Mouse (Mus musculus) adrenal gland, postnatal 4 days (tissue): ENCODE data around the gene Grwd1. TPM values are rescaled to one million over a fixed set of nuclear protein-coding genes. Genes with fewer than 3 reads are reported as not detected.
A peak's percentile ranks its signal among the peaks of the same experiment; 100 is the strongest.
"Not testable (repeated sequence)": the region's sequence is repeated elsewhere in the genome, so short reads cannot be mapped to it uniquely, and the experiment has no call there.

Source experiments
- DNase-seq, 2 experiments: peaks; one replicate each; pipeline ENCODE4 v3.0.0; 2021 to 2022; ENCODE audit warnings: low spot score in 2 of 2, mixed read lengths in 2 of 2
- long read RNA-seq, 2 experiments: library from polyadenylated mRNA; stranded (forward); transcript quantifications; one replicate each; pipeline ENCODE4 v2.0.0; 2021
- total RNA-seq, 2 experiments: library from RNA; stranded (reverse); gene quantifications; 2 replicates each; pipeline ENCODE4 v1.2.3; 2021

Grwd1 gene
- 10 to 100 TPM; 28.2 to 28.3 TPM for total RNA-seq
- long read RNA-seq, experiment 1, transcript Grwd1-201 (7 exons, 1,898 nt) = major isoform, 43 of 47 reads
- long read RNA-seq, experiment 1, partial matches to known transcripts = 1 of 47 reads
- long read RNA-seq, experiment 1, other reads (novel, unspliced or antisense) = 3 of 47 reads
- long read RNA-seq, experiment 2, transcript Grwd1-201 (7 exons, 1,898 nt) = major isoform, 83 of 94 reads
- long read RNA-seq, experiment 2, partial matches to known transcripts = 5 of 94 reads
- long read RNA-seq, experiment 2, other reads (novel, unspliced or antisense) = 4 of 94 reads

DNA sequence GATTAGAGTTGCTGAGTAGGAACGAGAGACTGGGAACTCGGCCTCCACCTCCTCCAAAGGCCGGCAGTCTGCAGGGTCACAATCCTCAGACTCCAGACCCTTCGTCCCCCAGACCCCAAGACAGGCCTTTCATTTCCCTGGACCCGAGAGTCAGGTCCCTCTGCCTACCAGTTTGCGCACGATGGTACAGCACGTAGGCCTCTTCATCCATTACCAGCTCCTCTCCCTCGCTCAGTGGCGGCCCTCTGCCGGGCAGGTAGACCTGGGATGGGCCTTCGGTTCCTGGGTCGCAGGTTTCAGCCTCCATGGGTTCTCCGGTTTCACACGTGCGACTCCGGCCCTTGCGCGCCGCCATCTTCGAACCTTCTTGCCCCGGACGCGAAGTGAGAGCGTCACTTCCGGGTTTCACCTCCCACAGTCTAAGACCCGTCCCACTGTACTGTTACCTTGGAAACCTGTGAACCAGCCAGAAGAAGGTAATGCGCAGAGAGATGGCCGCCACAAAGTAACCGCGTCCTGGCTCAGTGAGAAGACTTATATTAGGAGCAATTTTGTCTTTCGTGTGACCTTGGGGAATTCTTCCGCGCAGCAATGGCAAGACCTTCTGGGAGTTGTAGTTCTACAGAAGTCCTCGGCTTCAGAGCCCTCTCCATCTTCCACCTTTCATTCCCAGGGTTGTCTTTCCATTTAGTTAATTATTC, at the start of gene Grwd1:
Gene Grwd1 (minus strand): TSS at position 518 of the 701 bp plus-strand sequence.
- DNase-seq = peak; percentile 63 to 69

DNA sequence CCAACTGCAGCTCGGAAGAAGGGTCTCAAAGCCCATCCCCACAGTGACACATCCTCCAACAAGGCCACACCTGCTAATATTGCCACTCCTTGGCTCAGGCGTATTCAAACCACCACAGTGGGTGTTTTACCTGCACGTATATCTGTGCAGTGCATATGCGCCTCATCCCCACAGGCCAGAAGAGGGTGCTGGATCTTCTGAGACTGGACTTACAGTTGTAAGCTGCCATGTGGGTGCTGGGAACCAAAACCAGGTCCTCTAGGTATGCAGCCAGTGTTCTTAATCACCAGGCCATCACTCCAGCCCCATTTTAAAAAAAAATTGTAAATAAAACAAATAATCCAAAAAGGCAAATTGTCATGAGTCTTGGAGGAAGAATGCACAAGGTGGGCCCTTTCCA, 49.8 kb upstream of the Grwd1 start:
- no peak for DNase-seq

DNA sequence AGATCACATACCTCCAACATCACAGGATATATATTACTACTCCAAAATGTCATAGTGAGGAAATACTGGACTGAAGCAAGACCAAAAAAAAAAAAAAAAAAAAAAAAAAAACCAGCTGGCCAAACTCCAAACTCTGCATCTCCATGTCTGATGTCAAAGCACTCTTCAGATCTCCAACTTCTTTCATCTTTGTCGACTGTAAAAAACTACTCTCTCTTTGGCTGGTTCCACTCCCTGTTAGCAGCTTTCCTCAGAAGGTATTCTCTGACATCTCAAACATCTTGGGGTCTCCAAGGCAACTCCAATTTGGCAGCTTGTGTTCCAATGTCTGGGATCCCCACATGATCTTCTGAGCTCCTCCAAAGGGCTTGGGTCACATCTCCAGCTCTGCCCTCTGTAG, 47.5 kb upstream of the Grwd1 start, which contains the start of gene Grin2d:
Gene Grin2d (minus strand): TSS at position 101 of the 400 bp plus-strand sequence.
- DNase-seq = not testable (repeated sequence)

GRCm38 (mm10) chr7:45876895-45877294, 46.2 kb upstream of the Grwd1 start:
- DNase-seq = no peak

DNA sequence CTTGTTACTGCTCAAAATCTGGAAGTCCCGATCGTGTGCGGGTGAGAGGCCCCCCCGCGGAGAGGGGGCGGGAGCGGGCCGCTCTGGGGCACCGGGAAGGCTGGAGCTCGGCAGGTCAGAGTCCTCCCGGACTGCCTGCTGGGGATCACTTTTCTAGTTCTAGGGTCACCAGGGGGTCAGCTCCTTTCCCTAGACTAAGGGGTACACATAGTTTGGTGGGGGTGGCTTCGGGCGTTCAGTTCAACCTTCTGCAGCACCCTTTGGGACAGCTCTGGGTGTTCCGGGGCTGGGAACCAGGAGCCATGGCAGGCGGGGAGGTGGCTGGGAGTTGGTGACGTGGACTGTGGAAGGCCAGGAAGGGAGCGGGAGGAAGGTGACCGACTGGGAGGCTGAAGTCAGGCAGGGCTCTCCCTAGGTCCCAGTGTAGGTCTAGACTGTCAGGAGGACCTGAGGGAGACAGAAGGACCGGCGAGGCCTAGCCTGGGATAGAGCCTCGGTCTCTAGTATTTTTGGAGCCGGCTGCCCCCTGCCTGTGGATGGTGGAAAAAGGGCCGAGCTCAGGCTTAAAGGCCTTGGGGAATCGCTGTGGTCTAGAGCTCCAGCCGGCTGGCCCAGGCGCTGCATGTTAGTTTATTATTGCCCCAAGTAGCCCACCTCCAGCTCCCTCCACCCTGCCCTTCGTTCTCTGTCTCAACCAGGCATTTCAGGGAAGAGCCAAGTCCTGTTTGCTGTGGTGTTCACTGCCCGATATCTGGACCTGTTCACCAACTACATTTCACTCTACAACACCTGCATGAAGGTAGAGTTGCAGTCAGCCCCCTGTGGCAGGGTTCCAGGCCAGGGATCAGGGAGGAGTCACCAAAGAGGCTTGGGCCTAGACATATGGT, 42.6 kb upstream of the Grwd1 start:
- peak; percentile 33 to 53 for DNase-seq

GRCm38 (mm10) chr7:45872624-45873023, 41.9 kb upstream of the Grwd1 start, which contains the start of gene Kdelr1:
TSS of gene Kdelr1 (plus strand) at chr7:45872772.
- peak; percentile 79 to 82 for DNase-seq

- DNase-seq = no peak
Measured at GRCm38 (mm10) chr7:45870282-45871058, 39.7 kb upstream of the Grwd1 start.

DNA sequence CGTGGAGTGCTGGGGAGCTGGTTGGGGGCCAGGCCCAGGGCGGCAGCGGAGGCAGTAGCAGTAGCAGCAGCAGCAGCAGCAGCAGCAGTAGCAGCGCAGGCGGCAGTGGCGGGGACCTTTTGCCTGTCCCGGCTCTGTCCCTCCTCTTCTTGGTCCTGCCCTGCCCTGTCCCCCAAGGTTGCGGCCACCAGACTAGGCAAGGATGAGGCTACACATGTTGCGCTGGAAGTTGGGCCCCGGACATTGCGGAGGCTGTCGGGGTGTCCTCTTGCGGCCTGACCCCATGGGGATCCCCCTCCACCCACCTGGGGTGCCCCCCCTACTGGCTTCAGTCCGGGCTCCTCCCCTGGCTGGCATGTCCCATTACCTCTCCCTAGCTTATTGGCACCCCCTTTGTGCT, 39.0 kb upstream of the Grwd1 start:
- DNase-seq = no peak

GRCm38 (mm10) chr7:45869107-45869670, 38.4 kb upstream of the Grwd1 start:
- peak in 1 of 2 experiments; percentile 16 for DNase-seq

DNA sequence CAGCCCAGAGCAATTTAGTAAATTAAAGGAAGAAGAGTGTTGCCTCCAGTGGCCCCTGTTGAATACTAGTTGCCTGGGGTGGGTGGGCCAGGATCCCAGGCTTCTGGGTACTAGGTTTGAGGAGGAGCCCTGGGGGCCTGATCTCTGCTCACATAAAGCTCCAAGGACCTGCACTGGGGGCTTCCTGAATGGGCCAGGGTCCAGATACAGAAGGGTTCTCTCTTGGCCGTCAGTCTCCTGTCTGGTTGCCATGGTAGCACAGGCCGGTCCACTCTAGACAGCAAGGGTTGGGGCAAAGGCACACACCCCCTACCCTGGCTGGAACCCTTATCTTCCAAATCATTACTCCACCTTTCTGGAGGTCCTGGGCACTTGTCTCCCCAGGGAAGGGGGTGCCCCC, 37.1 kb upstream of the Grwd1 start:
- DNase-seq = no peak

- DNase-seq = peak; percentile 86 to 91
Measured at GRCm38 (mm10) chr7:45865925-45866910, 35.5 kb upstream of the Grwd1 start.

DNA sequence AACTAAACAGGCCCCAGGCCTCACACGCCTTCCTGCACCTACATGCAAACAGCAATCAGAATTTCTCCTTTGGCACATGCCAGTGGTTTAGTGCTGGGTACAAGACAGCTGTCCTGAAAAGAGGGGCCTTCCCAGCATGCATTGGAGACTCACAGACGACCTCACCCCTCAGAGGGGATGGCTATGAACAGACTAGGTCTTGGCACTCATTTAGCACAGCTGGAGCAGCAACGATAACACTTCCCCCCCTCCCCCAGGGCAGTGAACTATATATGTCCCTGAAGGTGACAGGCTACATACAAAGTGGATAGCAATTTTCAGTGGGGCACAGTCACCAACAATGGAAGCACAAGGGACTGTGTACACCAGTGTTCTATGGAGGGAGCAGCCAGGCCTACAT, 33.7 kb upstream of the Grwd1 start:
- no peak for DNase-seq

GRCm38 (mm10) chr7:45862804-45863203, 32.1 kb upstream of the Grwd1 start:
- no peak for DNase-seq

DNA sequence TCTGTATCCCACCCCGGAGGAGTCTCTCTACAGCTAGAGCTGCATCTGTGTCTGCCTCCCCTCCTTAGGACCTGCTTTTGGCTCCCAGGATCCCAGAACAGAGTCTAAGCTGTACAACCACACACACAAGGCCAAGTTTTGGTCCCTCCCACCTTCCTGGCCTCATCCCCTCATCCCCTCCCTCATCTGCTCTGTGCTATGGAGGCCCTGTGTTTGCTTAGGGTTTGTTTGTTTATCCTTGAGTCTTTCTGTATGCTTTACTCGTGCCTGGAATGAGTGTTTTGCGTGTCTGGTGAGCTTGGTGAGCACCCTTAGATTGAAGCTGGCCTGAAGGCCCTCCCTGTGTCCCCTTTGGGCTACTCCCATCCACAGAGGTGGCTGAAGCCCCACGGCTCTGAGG, 28.3 kb upstream of the Grwd1 start:
- DNase-seq = no peak

- no peak for DNase-seq
Measured at GRCm38 (mm10) chr7:45856950-45857901, 26.5 kb upstream of the Grwd1 start.

- DNase-seq = no peak
Measured at GRCm38 (mm10) chr7:45853089-45853488, 22.3 kb upstream of the Grwd1 start.

- no peak for DNase-seq
Measured at GRCm38 (mm10) chr7:45850661-45851060, 19.9 kb upstream of the Grwd1 start.

- DNase-seq = no peak
Measured at GRCm38 (mm10) chr7:45848447-45849027, 17.8 kb upstream of the Grwd1 start.
